Mouse (Mus musculus): ENCODE data around the gene Jkamp. TPM values are rescaled to one million over a fixed set of nuclear protein-coding genes. Genes with fewer than 3 reads are reported as not detected.
"Not testable (repeated sequence)": the region's sequence is repeated elsewhere in the genome, so short reads cannot be mapped to it uniquely, and the experiment has no call there.

Jkamp gene
- polyA plus RNA-seq (2014; fragmentation: Nextera tagmentation; extraction: Ambion mirVana) = 59.9 and 67.3 TPM in 2 replicates

DNA sequence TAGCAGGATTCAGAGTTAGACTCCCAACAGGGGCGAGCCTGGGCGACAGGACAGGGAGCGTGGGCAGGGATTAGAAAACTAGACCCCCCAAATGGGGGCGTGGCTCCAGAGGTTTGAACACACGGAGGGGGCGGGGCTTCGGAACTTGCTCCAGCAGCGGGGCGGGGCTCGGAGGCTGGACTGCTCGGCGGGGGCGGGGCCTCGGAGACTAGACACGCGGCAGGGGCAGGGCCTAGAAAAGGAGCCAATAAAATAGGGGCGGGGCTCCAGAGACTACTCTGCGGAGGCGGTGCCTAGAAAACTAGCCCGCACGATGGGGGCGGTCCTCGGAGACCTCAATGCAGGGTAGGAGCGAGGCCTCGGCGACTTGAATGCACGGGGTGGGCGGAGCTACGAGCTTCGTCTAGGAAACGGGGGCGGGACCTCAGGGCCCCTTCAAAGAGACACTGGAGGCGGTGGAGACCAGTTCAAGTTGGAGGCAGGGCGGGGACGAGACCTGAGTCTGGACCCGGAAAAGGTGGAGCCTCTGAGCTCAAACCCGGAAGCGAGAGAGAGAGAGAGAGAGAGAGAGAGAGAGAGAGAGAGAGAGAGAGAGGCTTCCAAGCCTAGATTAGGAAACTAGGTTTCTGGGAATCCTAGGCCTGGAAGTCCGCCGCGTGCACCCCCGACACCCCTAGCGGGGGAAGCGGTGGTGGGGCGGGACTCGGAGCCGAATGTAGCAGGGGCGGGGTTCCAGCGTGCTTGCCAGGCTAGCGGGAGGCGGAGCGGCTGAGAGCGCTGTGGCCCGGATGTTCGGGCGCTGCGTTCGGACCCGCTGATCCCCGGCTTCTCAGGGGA is at the start of gene Jkamp, which contains the start of gene L3hypdh:
Gene Jkamp, plus strand, starts transcription at position 261 of the 837 bp plus-strand sequence.
Gene L3hypdh, minus strand, starts transcription at position 111 of the 837 bp plus-strand sequence.
- Histone ChIP-seq H3K4me1 (replicated peaks; ENCODE audit: control insufficient read depth, insufficient read depth, low read length) (peaks cover 6% of the 10 kb centered on the region; the same call in 1 of the 2 replicates), H3K4me3 (ENCODE audit: low read depth, low read length) (peak within 1 kb of the TSS; percentile 65), H3K9ac (ENCODE audit: low read length) (peak within 1 kb of the TSS; percentile 88), H3K27me3 (ENCODE audit: control insufficient read depth, insufficient read depth, low read length) (no peaks in the 10 kb centered on the region), H3K36me3 (ENCODE audit: control insufficient read depth, insufficient read depth, low read length) (no peaks in the 10 kb centered on the region), H3K4me2 (ENCODE audit: low read depth, low read length, severe bottlenecking) (peak within 1 kb of the TSS; percentile 88), H3K27ac (ENCODE audit: low read depth, low read length) (peak within 1 kb of the TSS; percentile 94), H3K9me3 (ENCODE audit: control insufficient read depth, low read length) (no peaks in the 10 kb centered on the region)
- WGBS = under 1% methylated on average over 60 of the region's 60 CpGs
- DNase-seq (ENCODE audit: low spot score) (peak; percentile 100), ATAC-seq (replicated peaks; ENCODE audit: low FRiP score) (peak; percentile 97)

DNA sequence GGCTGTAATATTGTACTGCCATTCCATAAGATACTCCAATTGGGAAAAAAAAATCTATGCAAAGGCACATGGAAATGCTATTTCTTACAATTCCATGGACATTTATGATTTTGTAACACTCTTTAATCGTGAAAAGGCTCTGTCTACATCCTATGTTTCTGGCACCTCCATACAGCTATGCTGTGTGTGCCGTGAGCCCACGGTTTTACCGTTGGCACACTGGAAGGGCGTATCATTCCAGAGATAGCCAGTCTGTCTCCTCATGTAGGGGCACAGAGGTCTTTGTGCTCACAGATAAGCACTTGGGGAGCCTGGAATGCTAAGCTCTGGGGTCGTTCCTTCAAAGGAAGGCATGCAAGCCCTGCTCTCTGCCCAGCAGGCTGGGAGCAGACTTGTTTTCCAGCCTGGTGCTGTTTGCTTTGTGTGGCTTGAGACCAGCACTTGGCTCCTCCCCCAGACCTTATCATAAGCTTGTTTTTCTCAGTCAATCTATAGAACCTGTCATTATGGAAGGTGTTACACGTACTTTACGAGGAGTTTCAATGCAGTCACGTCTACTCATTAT is 49.2 kb upstream of the Jkamp start:
- H3K4me2 ChIP-seq (ENCODE audit: low read depth, low read length, severe bottlenecking) = no peak overlapping the region
- H3K9ac ChIP-seq (ENCODE audit: low read length) = no peak overlapping the region
- H3K4me1 ChIP-seq (replicated peaks; ENCODE audit: control insufficient read depth, insufficient read depth, low read length) = no peaks in the 10 kb centered on the region
- ATAC-seq (replicated peaks; ENCODE audit: low FRiP score) (no peak), DNase-seq (ENCODE audit: low spot score) (no peak)
- H3K4me3 ChIP-seq (ENCODE audit: low read depth, low read length) = no peak overlapping the region
- H3K36me3 ChIP-seq (ENCODE audit: control insufficient read depth, insufficient read depth, low read length) = no peaks in the 10 kb centered on the region
- no peaks in the 10 kb centered on the region for H3K27me3 ChIP-seq (ENCODE audit: control insufficient read depth, insufficient read depth, low read length)
- no peak overlapping the region for H3K27ac ChIP-seq (ENCODE audit: low read depth, low read length)
- H3K9me3 ChIP-seq (ENCODE audit: control insufficient read depth, low read length) = no peaks in the 10 kb centered on the region
- WGBS = 71% methylated on average over 9 of the region's 9 CpGs

DNA sequence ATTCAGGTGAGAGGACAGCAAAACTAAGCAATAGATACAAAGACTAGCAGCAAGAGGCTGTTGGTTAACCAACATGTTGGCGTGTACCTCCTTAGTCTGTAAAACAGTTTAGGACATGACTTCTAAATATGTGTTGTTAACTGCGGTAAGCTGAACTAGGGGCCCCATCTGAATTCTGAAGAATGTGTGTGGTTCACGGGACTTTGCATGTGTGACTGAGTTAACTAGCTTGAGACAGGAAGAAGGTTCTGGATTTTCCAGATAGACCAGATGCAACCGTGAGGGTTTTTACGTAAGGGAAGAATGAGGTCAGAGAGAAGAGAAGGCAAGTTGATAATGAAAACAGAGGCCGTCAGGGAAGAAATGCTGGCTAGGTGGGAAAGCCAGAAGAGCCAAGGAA is 48.3 kb upstream of the Jkamp start:
- no peak overlapping the region for H3K27ac ChIP-seq (ENCODE audit: low read depth, low read length)
- no peaks in the 10 kb centered on the region for H3K4me1 ChIP-seq (replicated peaks; ENCODE audit: control insufficient read depth, insufficient read depth, low read length)
- H3K9ac ChIP-seq (ENCODE audit: low read length) = no peak overlapping the region
- H3K9me3 ChIP-seq (ENCODE audit: control insufficient read depth, low read length) = no peaks in the 10 kb centered on the region
- H3K36me3 ChIP-seq (ENCODE audit: control insufficient read depth, insufficient read depth, low read length) = no peaks in the 10 kb centered on the region
- no peak for DNase-seq (ENCODE audit: low spot score)
- no peaks in the 10 kb centered on the region for H3K27me3 ChIP-seq (ENCODE audit: control insufficient read depth, insufficient read depth, low read length)
- no peak overlapping the region for H3K4me3 ChIP-seq (ENCODE audit: low read depth, low read length)
- H3K4me2 ChIP-seq (ENCODE audit: low read depth, low read length, severe bottlenecking) = no peak overlapping the region
- no peak for ATAC-seq (replicated peaks; ENCODE audit: low FRiP score)
- 88% methylated on average over 6 of the region's 6 CpGs for WGBS

DNA sequence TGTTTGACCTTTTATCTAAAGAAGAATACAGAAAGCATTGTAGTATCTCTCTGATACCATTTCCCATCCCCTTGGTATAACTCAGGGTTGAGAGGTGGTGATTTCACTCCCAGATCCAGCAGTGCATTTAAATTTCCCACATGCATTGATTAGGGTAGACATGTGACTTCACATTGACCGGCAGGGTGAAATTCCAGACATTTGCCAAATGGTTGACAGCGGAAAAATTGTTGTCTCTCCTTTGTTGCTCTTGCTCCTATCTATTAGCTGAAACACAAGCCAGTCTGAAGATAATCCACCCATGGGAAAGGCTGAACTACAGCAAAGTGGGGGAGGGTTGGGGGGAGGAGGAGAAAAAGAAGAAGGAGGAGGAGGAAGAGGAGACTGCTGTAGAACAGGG is 46.5 kb upstream of the Jkamp start:
- Histone ChIP-seq H3K4me2 (ENCODE audit: low read depth, low read length, severe bottlenecking) (no peak overlapping the region), H3K27ac (ENCODE audit: low read depth, low read length) (no peak overlapping the region), H3K27me3 (ENCODE audit: control insufficient read depth, insufficient read depth, low read length) (no peaks in the 10 kb centered on the region), H3K4me1 (replicated peaks; ENCODE audit: control insufficient read depth, insufficient read depth, low read length) (no peaks in the 10 kb centered on the region), H3K4me3 (ENCODE audit: low read depth, low read length) (no peak overlapping the region), H3K9ac (ENCODE audit: low read length) (no peak overlapping the region), H3K36me3 (ENCODE audit: control insufficient read depth, insufficient read depth, low read length) (no peaks in the 10 kb centered on the region), H3K9me3 (ENCODE audit: control insufficient read depth, low read length) (no peaks in the 10 kb centered on the region)
- DNase-seq (ENCODE audit: low spot score) (no peak), ATAC-seq (replicated peaks; ENCODE audit: low FRiP score) (no peak)
- WGBS = 76% methylated on average over 2 of the region's 2 CpGs

DNA sequence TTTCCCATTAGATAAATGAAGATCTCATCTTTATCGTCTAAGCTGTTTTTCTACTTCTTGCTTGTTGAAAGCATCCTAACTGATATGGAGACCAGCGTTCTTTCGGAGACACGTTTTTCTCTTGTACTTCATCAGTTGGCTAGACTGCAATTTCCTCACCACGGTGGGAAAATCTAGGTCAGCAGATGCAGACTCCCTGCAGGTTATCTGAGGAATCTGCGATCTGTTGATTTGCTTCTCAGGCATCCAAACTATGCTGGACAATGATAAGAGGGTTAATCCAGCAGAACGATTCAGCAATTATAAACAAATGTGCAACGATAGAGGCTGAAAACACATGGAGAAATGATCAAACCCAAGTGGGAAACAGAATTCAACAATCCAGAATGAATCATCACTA is 45.9 kb upstream of the Jkamp start:
- ATAC-seq (replicated peaks; ENCODE audit: low FRiP score) (no peak), DNase-seq (ENCODE audit: low spot score) (no peak)
- Histone ChIP-seq H3K36me3 (ENCODE audit: control insufficient read depth, insufficient read depth, low read length) (no peaks in the 10 kb centered on the region), H3K27ac (ENCODE audit: low read depth, low read length) (no peak overlapping the region), H3K9ac (ENCODE audit: low read length) (no peak overlapping the region), H3K27me3 (ENCODE audit: control insufficient read depth, insufficient read depth, low read length) (no peaks in the 10 kb centered on the region), H3K9me3 (ENCODE audit: control insufficient read depth, low read length) (no peaks in the 10 kb centered on the region), H3K4me1 (replicated peaks; ENCODE audit: control insufficient read depth, insufficient read depth, low read length) (no peaks in the 10 kb centered on the region), H3K4me2 (ENCODE audit: low read depth, low read length, severe bottlenecking) (no peak overlapping the region), H3K4me3 (ENCODE audit: low read depth, low read length) (no peak overlapping the region)
- WGBS = 89% methylated on average over 8 of the region's 8 CpGs

DNA sequence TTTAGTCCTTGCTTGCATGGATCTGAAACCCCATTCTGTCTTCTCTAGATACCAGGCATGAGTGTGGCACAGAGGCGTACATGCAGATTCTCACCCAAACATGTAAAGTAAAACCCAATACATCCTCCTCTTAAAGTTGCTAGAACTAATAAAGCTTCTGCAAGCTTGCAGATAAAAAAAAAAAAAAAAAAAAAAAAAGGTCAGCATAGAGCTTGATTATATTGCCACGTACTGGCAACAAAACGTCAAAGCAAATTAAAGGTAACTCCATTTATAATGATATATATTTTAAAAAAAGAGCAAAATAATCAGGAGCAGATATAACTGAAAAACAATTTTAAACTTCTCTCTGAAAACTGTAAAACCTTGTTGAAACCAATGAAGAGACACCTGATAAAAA is 44.2 kb upstream of the Jkamp start:
- H3K27ac ChIP-seq (ENCODE audit: low read depth, low read length) = no peak overlapping the region
- 94% methylated on average over 3 of the region's 3 CpGs for WGBS

DNA sequence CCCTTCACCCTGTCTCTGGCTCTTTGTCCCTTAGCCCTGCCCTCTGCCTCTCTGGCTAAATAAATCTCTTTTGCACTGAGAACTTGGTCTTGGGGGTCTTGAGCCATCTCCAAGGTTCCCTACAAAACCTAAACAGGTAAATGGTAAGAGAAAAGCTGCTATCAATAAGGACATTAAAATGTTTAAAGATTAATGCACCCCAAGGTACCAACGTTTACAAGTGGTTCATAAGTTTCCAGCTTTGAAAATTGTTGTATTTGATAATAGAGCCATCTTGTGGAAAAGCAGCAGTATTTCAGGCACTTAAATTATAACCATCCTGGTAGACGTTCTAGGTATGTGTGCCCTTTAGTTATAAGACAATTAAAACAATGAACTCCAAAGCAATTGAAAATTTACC is 37.9 kb upstream of the Jkamp start:
- H3K27me3 ChIP-seq (ENCODE audit: control insufficient read depth, insufficient read depth, low read length) = no peaks in the 10 kb centered on the region
- H3K27ac ChIP-seq (ENCODE audit: low read depth, low read length) = no peak overlapping the region
- no peak for ATAC-seq (replicated peaks; ENCODE audit: low FRiP score)
- no peaks in the 10 kb centered on the region; the same call in 1 of the 2 replicates for H3K9me3 ChIP-seq (ENCODE audit: control insufficient read depth, low read length)
- DNase-seq (ENCODE audit: low spot score) = no peak
- no peaks in the 10 kb centered on the region for H3K36me3 ChIP-seq (ENCODE audit: control insufficient read depth, insufficient read depth, low read length)
- H3K4me3 ChIP-seq (ENCODE audit: low read depth, low read length) = no peak overlapping the region
- no peaks in the 10 kb centered on the region for H3K4me1 ChIP-seq (replicated peaks; ENCODE audit: control insufficient read depth, insufficient read depth, low read length)
- H3K4me2 ChIP-seq (ENCODE audit: low read depth, low read length, severe bottlenecking) = no peak overlapping the region
- 12% methylated on average over 2 of the region's 2 CpGs for WGBS
- no peak overlapping the region for H3K9ac ChIP-seq (ENCODE audit: low read length)

More for the DNA sequence above, 44.2 kb upstream of the Jkamp start:
- ATAC-seq (replicated peaks; ENCODE audit: low FRiP score) = no peak
- no peak overlapping the region for H3K4me2 ChIP-seq (ENCODE audit: low read depth, low read length, severe bottlenecking)
- no peak overlapping the region for H3K9ac ChIP-seq (ENCODE audit: low read length)
- no peaks in the 10 kb centered on the region for H3K27me3 ChIP-seq (ENCODE audit: control insufficient read depth, insufficient read depth, low read length)
- no peaks in the 10 kb centered on the region for H3K36me3 ChIP-seq (ENCODE audit: control insufficient read depth, insufficient read depth, low read length)
- no peak overlapping the region for H3K4me3 ChIP-seq (ENCODE audit: low read depth, low read length)
- no peak for DNase-seq (ENCODE audit: low spot score)
- no peaks in the 10 kb centered on the region for H3K9me3 ChIP-seq (ENCODE audit: control insufficient read depth, low read length)
- H3K4me1 ChIP-seq (replicated peaks; ENCODE audit: control insufficient read depth, insufficient read depth, low read length) = no peaks in the 10 kb centered on the region

DNA sequence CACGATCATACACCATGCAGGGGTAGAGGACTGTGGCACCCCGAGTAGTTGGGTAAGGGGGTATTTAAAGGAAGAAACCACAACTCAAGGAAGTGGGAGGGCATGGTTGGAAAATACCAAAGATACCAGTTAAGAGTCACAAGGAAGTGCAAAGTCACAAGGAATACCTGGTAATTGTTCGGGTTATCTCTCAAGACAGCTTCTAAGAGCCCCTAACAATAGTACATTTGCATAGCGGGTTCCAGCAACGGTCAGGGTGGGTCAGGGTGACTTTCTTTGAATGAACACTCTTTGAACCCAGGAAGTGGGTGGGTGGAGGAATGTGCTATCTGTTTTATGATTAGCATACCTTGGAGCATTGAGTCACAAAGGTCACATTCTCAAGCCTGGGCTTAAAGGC is 35.2 kb upstream of the Jkamp start:
- H3K4me1 ChIP-seq (replicated peaks; ENCODE audit: control insufficient read depth, insufficient read depth, low read length); H3K36me3 ChIP-seq (ENCODE audit: control insufficient read depth, insufficient read depth, low read length); H3K4me3 ChIP-seq (ENCODE audit: low read depth, low read length); H3K9me3 ChIP-seq (ENCODE audit: control insufficient read depth, low read length); H3K9ac ChIP-seq (ENCODE audit: low read length); H3K4me2 ChIP-seq (ENCODE audit: low read depth, low read length, severe bottlenecking); H3K27ac ChIP-seq (ENCODE audit: low read depth, low read length); DNase-seq (ENCODE audit: low spot score); H3K27me3 ChIP-seq (ENCODE audit: control insufficient read depth, insufficient read depth, low read length); ATAC-seq (replicated peaks; ENCODE audit: low FRiP score): not testable (repeated sequence)
- 95% methylated on average over 5 of the region's 5 CpGs for WGBS
